Mouse (Mus musculus): ENCODE measurements around the gene Tmem151b. TPM values are rescaled to one million over a fixed set of nuclear protein-coding genes. Genes with fewer than 3 reads are reported as not detected.

Gene Tmem151b
- total RNA-seq, 2 experiments from 2014 or later: 0.09 to 0.36 TPM

DNA sequence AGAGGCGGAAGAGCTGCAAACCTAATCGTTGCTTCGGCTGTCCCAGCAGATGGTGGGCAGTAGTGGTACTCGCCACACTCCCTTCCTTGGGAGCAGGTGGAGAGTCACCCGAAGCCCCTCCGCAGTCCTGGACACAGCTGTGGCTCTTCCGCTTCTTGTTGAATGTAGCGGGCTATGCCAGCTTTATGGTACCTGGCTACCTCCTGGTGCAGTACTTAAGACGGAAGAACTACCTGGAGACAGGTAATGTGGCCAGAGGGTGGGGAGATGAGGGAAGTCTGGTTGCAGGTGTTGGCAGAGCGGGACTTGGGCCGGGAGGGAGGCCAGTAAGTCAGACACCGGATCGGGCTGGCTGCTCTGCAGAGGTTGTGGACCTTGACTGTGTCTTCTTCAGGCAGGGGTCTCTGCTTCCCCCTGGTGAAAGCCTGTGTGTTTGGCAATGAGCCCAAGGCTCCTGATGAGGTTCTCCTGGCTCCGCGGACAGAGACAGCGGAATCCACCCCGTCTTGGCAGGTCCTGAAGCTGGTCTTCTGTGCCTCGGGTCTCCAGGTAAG lies 15.1 kb upstream of the Tmem151b start:
- no peak for DNase-seq

- DNase-seq: peak; percentile 96
Measured at GRCm38 (mm10) chr17:45563655-45564530, 14.4 kb upstream of the Tmem151b start, which contains the start of gene Slc35b2. Gene Slc35b2 (plus strand): TSS chr17:45563874.

DNA sequence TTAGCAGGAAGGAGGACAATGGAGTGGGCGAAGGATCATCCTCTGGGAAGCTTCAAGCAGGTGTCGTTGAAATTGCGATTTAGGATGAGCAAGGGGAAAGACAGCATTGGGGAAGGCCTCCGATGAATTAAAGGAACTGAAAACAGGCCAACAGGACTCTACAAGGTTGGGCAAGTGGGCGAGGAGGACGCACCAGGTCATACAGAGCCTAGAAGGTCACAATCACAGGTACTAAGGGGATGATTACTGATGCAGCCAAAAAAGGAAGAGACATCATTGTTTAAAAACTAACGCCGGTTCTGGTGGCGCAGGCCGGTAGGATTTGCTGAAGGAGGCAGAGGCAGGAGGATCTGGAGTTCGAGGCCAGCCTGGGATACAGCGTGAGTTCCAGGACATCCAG lies 13.7 kb upstream of the Tmem151b start:
- no peak for DNase-seq

GRCm38 (mm10) chr17:45559732-45560525 lies 10.5 kb upstream of the Tmem151b start:
- no peak for DNase-seq

DNA sequence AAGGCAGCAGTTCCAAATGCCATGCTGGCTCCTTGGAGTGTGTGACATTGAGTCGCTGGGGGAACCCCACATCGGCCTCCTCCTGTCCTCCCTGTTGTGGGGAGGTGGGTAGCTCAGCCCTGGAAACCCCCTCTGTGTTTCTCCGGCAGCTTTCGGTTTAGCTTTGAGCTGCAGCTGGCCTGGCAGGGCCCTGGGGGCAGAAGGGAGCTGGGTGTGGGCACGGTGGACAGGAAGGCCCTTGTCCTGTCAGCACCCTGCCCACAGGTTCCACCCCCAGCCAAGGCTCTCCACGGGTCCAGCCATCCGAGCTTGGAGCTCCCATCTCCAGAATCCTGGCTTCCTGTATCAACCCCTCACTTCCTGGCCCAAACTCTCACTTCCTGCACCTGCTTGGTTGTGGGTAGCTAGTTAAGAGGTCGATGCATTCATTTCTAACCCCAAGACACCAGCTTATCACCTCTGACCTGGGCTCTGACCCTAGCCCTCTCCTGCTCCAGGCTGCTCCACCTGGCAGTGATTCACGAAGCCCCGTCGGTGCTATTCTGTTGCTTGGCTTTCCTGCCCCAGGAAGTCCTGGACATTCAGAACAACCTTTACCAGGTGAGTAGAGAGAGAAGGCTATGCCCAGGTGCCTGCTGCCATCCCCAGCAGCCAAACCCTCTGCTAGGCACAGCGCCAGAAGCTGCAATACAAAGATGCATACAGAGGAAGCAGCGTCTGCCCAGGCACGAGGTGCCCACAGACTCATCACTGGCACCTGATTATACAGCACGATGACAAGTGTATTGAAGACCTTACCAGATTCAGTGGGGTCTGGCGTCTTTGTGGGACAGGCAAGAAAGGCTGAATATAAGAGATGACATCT lies 8.8 kb upstream of the Tmem151b start:
- no peak for DNase-seq

DNA sequence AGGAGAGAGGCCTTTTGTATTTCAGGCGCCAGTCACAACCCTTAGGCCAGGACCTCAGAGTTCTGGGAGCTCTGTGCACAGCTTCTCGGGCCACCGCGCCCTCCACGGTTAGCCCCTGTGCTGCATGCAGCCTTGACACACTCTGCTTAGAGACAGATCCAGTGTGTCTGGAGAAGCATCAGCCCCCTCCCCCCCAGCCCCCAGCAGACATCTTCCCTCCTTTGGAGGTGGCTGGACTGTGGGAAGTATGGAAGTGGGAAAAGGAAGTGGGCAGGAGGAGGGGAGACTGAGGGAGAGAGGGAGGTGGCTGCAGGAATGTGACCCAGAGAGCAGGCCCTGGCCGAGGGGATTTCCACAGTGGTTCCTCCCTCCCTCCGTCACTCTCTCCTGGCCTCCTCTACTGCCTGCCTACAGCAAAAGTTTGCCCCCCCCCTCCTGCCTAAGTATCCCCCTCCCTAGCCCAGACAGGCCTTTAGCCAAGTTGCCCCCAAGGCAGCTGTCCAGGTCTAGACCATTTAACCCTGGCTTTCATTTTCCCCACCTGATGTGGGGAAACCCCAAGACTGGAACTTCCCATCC lies 7.9 kb upstream of the Tmem151b start:
- no peak for DNase-seq

GRCm38 (mm10) chr17:45556514-45557245 lies 7.2 kb upstream of the Tmem151b start:
- no peak for DNase-seq

DNA sequence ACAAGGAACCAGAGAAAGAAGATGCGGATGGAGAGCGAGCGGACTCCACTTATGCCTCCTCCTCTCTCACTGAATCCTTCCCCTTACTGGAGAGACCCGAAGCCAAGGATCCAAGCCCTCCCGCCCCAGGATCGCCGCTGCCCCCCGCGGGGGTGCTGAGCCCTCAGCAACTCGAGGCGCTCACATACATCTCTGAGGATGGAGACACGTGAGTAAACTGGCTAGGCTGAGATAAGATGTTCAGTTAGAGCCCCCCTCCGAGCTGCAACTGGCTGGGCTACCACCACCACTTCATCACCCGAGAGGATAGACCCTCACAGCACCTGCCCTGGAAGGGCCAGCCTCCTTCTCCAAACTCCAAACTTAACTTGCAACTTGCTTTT lies 6.6 kb upstream of the Tmem151b start:
- no peak for DNase-seq

- peak; percentile 93 for DNase-seq
Measured at GRCm38 (mm10) chr17:45555452-45556106, 6.1 kb upstream of the Tmem151b start, which contains the start of gene Nfkbie. Gene Nfkbie (plus strand): TSS chr17:45555703.

DNA sequence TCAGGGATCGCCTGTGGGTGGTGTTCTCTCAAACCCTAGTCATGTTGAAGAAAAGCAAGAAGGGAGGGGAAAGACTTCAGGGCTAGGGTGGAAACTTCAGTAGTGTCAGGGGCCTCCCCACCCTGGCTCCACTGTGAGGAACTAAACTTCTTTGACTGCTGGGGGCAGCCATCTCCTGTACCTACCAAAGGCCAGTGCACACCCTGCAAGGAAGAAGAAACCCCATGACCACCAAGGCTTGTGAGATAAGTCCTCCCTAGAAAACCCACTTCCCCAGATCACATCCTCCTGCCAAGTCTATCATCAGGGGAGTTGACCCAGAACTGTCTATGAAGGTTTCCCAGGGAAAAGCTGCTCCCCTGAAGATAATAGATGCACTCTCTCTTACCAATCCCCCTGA lies 4.9 kb upstream of the Tmem151b start:
- DNase-seq: no peak

DNA sequence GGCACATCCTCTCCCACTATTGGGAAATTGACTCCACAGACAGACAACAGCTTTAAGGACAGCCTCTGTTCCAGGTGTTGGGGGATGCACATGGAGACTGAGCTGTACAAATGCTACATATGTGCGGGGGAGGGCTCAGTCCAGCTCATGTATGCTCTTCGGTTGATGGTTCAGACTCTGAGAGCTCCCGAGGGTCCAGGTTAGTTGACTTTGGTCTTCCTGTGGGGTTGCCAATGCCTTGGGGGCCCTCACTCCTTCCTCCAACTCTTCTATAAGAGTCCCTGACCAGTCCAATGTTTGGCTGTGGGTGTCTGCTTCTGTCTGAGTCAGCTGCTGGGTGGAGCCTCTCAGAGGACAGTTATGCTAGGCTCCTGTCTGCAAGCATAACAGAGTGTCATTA lies 3.6 kb upstream of the Tmem151b start:
- DNase-seq: no peak

DNA sequence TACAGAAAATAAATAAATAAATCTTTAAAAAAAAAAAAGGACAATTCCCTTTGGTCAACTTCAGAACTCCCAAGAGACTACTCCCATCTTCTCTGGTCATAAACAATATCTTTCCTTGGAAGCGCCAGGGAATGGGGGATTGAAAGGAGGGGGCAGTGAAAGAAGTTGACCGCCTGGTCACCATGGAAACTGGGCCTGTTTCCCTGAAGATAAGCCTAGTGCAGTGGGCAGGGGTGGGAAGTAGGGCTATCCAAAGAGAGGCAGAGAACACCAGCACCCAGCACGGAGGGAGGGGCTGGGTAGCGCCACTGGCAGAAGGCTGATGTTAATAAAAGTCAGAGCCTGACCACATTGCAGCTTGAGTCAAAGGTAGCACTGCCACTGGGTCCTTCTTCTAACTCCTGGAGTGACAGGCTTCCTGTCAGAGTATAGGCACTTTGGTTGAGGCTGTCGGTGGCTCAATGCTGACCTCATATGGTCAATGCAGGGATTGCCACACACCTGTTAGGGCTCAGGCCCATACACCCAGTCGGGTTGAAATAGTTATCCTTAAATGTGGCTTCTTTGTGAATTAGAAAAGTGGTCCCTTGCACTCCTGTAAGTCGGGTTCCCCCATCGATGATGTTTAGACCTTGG lies 2.5 kb upstream of the Tmem151b start:
- DNase-seq: peak; percentile 76

GRCm38 (mm10) chr17:45551249-45551796 lies 1.8 kb upstream of the Tmem151b start:
- DNase-seq: no peak

- no peak for DNase-seq
Measured at GRCm38 (mm10) chr17:45550253-45550652, 776 bp upstream of the Tmem151b start.

DNA sequence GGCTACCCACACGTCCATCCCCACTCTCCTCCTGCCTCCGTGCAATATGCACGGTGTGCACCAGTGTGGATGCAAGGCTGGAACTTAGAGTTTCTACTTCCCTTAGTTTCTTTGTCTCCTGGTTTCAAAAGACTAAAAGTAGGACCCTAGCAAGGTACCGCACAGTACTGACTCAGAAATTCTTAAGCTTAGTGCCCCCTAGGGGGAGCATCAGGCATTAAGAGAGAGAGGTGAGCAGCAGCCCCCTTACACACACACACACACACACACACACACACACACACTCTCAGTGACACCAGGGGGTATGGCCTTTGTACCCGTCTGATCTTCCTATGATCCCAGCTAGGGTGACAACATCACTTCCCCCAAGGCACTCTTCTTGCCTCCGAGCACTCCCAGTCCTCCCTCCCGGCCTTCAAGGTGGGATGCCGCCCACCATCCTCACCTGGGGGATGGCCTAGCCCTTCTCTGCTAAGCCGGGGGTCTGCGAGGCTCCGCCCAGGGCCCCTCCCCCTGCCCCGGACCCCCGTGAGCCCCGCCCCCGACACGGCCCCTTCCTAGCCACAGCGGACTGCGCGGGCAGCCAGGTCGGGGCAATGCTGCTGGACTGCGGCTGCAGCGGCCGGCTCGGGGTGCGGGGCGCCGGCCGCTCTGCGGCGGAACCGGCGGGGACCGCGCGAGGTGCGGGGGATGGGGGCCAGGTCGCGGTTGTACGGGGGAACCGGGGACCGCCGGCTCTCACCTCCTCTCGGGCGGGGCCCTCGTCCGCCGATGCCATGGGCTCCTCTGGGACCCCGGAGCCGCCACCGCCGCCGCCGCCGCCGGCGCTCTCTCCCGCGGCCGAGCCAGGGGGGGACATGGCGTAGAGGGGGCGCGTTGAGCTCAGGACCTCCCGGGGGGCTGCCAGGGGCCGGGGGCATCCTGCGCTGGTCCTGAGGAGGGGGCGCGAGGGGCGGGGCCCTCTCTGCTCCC lies 650 bp downstream of the Tmem151b start:
- DNase-seq: no peak

DNA sequence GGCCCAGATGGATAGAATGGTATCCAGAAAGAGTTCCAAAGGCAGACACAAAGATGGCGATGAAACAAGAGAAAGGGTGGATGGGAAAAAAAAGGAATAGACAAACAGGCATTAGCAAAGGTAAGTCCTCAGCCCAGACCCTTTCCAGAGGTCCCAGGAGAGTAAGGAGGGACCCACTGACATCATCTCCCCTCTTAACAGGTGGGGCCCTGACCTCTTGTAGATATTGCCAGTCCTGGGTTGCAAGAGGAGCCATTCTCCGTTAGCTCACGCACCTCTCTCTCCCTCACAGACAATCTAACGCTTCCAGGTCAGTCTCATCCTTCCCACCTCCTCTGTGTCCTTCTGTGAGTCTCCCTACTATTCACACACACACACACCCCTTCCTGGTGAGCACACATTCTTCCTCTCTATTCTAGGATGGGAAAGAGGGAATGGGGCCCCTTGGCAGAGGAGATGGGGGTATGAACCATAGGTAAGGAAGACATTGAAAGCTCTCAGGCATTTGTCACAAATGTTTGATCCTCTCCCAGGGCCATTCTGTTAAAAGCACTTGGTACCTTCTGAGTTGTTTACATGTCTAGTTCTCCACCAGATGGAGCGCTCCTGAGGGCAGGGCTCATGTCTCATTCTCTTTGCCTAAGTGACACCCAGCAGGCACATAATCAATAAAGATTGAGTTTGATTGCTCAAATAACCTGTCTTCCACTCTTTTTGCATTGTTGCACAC lies 1.9 kb downstream of the Tmem151b start:
- DNase-seq: no peak

DNA sequence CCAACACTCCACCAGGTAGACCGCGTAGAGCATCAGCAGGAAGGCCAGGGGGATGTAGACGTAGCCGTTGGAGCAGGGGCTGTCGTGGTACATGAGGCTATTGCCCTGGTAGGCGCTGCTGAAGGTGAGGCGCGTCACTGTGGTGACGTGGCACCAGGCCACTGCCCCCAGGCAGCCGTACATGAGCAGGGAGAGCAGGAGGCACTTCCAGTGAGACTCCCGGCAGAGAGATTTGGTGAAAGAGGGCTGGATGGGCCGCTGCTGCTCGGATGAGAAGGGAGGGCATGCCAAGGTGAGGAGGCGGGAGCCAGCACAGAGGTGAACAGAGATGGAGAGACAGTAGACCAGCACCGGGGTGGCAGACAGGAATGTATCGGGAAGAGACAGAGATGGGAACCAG lies 2.5 kb downstream of the Tmem151b start:
- DNase-seq: no peak
